Mouse (Mus musculus) MN1 (cell line): ENCODE measurements around the gene C8a.

ENCODE experiments used
- DNase-seq: peaks from one replicate; pipeline ENCODE4 v3.0.0-alpha.2; 2016; ENCODE audit warnings: low spot score

C8a gene

DNA sequence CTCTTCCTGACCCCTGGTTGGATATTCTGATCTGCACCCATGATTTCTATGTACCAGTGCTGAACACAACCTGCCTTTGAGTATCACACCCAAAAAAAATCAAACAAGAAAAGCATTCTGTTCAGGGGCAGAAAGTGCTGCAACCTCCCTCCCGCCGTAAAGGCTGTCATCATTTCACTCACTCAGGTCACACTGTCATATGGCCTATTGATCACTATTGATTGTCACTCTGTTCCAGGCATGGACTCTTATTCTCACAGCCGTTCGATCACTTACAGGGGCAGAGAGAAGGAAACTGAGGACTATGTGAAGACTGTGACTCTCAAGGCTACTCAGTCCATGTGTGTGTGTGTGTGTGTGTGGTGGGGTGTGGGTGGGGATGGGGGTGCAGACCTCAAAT is 108.0 kb downstream of the C8a start:
- no peak for DNase-seq

DNA sequence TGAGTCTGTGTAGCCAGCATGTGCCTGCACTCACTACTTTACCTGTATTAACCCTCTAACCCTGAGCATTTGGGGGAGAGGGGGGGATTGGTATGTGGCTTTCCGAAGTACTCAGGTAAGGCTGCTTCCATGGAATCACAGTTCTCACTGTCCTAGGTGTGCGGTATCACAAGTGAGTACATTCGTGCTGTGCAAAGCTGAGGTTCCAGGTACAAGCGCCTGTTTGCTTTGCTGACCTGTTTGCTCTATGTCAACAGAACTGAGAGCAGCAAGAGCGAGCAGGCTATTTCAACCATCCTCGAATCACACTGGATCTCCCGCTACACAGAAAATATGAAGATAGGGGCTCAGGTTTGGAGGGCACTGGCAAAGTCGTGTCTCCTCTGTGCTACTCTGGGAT is 110.1 kb downstream of the C8a start, which contains the start of gene C8b:
C8b (plus strand) TSS at position 253 of the 400 bp plus-strand sequence.
- no peak for DNase-seq
